Comparison of ENCODE assay signal across 8 mouse cellular contexts in genomic region chr19:6276426-6277421, GRCm38 (mm10). TPM values are rescaled to one million over a fixed set of nuclear protein-coding genes. Genes with fewer than 3 reads are reported as not detected.
DNase-seq lines count a peak whose midpoint lies in the region; ATAC-seq lines count a peak whose summit lies in the region.

Ehd1 (plus strand) TSS chr19:6276725.

- H3K27me3 ChIP-seq in heart, embryonic 13.5 days (replicated peaks) = peaks cover 4% of the 10 kb centered on the region; the same call in 1 of the 2 replicates
- H3K27me3 ChIP-seq in liver, embryonic 12.5 days (replicated peaks) = no peaks in the 10 kb centered on the region
- H3K27me3 ChIP-seq in stomach, embryonic 15.5 days (replicated peaks) = no peaks in the 10 kb centered on the region

- DNase-seq in CD4-positive helper T cell, adult 2 months (ENCODE audit: low read depth, low spot score) = peak; percentile 98
- peak; percentile 93 for DNase-seq in brain, embryonic 18.5 days (ENCODE audit: low read depth, low spot score)
- DNase-seq in kidney, postnatal 10 days = peak; percentile 99
- peak; percentile 94 to 98 for DNase-seq in natural killer cell, adult 2 months (ENCODE audit: low spot score in 2 of 2)

- H3K27ac ChIP-seq in heart, embryonic 13.5 days (replicated peaks) = peak within 1 kb of the TSS; percentile 84
- peak within 1 kb of the TSS; percentile 98 for H3K27ac ChIP-seq in liver, embryonic 12.5 days
- H3K27ac ChIP-seq in stomach, embryonic 15.5 days = peak within 1 kb of the TSS; percentile 88

- H3K4me3 ChIP-seq in heart, embryonic 13.5 days = peak within 1 kb of the TSS; percentile 92
- H3K4me3 ChIP-seq in liver, embryonic 12.5 days = peak within 1 kb of the TSS; percentile 89
- peak within 1 kb of the TSS; percentile 87 for H3K4me3 ChIP-seq in stomach, embryonic 15.5 days (replicated peaks)

- H3K4me1 ChIP-seq in heart, embryonic 13.5 days = peaks cover 53% of the 10 kb centered on the region
- peaks cover 74% of the 10 kb centered on the region for H3K4me1 ChIP-seq in liver, embryonic 12.5 days
- H3K4me1 ChIP-seq in stomach, embryonic 15.5 days = peaks cover 37% of the 10 kb centered on the region

- H3K9ac ChIP-seq in heart, embryonic 13.5 days = peak within 1 kb of the TSS; percentile 96
- peak within 1 kb of the TSS; percentile 92 for H3K9ac ChIP-seq in liver, embryonic 12.5 days
- H3K9ac ChIP-seq in stomach, embryonic 15.5 days = peak within 1 kb of the TSS; percentile 70

- peak; percentile 85 for ATAC-seq in erythroid progenitor cell, adult 5-6 weeks (replicated peaks; ENCODE audit: low FRiP score, poor library complexity, severe bottlenecking)
- ATAC-seq in heart, embryonic 13.5 days (ENCODE audit: extremely low read depth, insufficient number of reproducible peaks, low FRiP score, low TSS enrichment) = peak; percentile 87
- peak; percentile 90 for ATAC-seq in liver, embryonic 12.5 days
- peak; percentile 94 for ATAC-seq in stomach, embryonic 15.5 days (ENCODE audit: insufficient read depth, low FRiP score, low read depth)

- H3K4me2 ChIP-seq in heart, embryonic 13.5 days = peak within 1 kb of the TSS; percentile 92
- peak within 1 kb of the TSS; percentile 93 for H3K4me2 ChIP-seq in liver, embryonic 12.5 days
- peak within 1 kb of the TSS; percentile 95 for H3K4me2 ChIP-seq in stomach, embryonic 15.5 days

- peaks cover 19% of the 10 kb centered on the region for H3K36me3 ChIP-seq in heart, embryonic 13.5 days
- peaks cover 31% of the 10 kb centered on the region for H3K36me3 ChIP-seq in liver, embryonic 12.5 days
- peaks cover 7% of the 10 kb centered on the region for H3K36me3 ChIP-seq in stomach, embryonic 15.5 days

- under 1% methylated on average over 103 of the region's 106 CpGs for WGBS in heart, embryonic 13.5 days
- under 1% methylated on average over 106 of the region's 106 CpGs for WGBS in liver, embryonic 12.5 days (ENCODE audit: insufficient replicate concordance)
- WGBS in stomach, embryonic 15.5 days = under 1% methylated on average over 101 of the region's 106 CpGs

- no peaks in the 10 kb centered on the region for H3K9me3 ChIP-seq in heart, embryonic 13.5 days
- H3K9me3 ChIP-seq in liver, embryonic 12.5 days (replicated peaks) = no peaks in the 10 kb centered on the region
- H3K9me3 ChIP-seq in stomach, embryonic 15.5 days = no peaks in the 10 kb centered on the region

RNA-seq across cellular contexts. Expression of gene Ehd1, which starts in this region (rescaled TPM):
- 20.1 and 23.4 TPM in 2 replicates for total RNA-seq in erythroid progenitor cell, adult 5-6 weeks (2015; ENCODE audit: low replicate concordance)
- total RNA-seq in erythroid progenitor cell, adult 5-6 weeks (2017; ENCODE audit: low replicate concordance) = 17.5 and 30.7 TPM in 2 replicates
- 70.0 and 72.4 TPM in 2 replicates for polyA plus RNA-seq in heart, embryonic 13.5 days (2015; fragmentation: Nextera tagmentation; extraction: Ambion mirVana)
- polyA plus RNA-seq in liver, embryonic 12.5 days (2016; fragmentation: Nextera tagmentation; extraction: Ambion mirVana) = 85.4 and 91.9 TPM in 2 replicates
- 67.3 and 73.4 TPM in 2 replicates for polyA plus RNA-seq in stomach, embryonic 15.5 days (2015; fragmentation: Nextera tagmentation; extraction: Ambion mirVana)

Comparison
In these comparisons a context has a peak if more than half of its experiments do, and no peak if none do; other contexts are left out.
1. Peak in every context shown above with its lines: DNase-seq, ATAC-seq, H3K4me3 ChIP-seq and H3K27ac ChIP-seq.